Mouse (Mus musculus): ENCODE data around the gene C9.

The C9 gene

GRCm38 (mm10) chr15:6445135-6445534 lies at the start of gene C9:
TSS of gene C9 (plus strand) at chr15:6445327.
- DNase-seq (ENCODE audit: low spot score in 2 of 2) = no peak

GRCm38 (mm10) chr15:6398211-6398610 lies 46.9 kb upstream of the C9 start:
- no peak for DNase-seq (ENCODE audit: low spot score in 2 of 2)

GRCm38 (mm10) chr15:6398881-6399280 lies 46.2 kb upstream of the C9 start:
- DNase-seq (ENCODE audit: low spot score in 2 of 2) = no peak

GRCm38 (mm10) chr15:6400115-6400514 lies 45.0 kb upstream of the C9 start:
- no peak for DNase-seq (ENCODE audit: low spot score in 2 of 2)

- no peak for DNase-seq (ENCODE audit: low spot score in 2 of 2)
Observed at GRCm38 (mm10) chr15:6402433-6402832, 42.7 kb upstream of the C9 start.

GRCm38 (mm10) chr15:6404172-6404571 lies 41.0 kb upstream of the C9 start:
- DNase-seq (ENCODE audit: low spot score in 2 of 2) = no peak

- no peak for DNase-seq (ENCODE audit: low spot score in 2 of 2)
Observed at GRCm38 (mm10) chr15:6406771-6407170, 38.4 kb upstream of the C9 start.

GRCm38 (mm10) chr15:6409031-6409430 lies 36.1 kb upstream of the C9 start:
- no peak for DNase-seq (ENCODE audit: low spot score in 2 of 2)

- no peak for DNase-seq (ENCODE audit: low spot score in 2 of 2)
Observed at GRCm38 (mm10) chr15:6410161-6410560, 35.0 kb upstream of the C9 start.

GRCm38 (mm10) chr15:6411334-6411733 lies 33.8 kb upstream of the C9 start:
- DNase-seq (ENCODE audit: low spot score in 2 of 2) = no peak

- no peak for DNase-seq (ENCODE audit: low spot score in 2 of 2)
Observed at GRCm38 (mm10) chr15:6415317-6415716, 29.8 kb upstream of the C9 start.

GRCm38 (mm10) chr15:6431777-6432176 lies 13.3 kb upstream of the C9 start:
- peak; percentile 26 to 30 for DNase-seq (ENCODE audit: low spot score in 2 of 2)

GRCm38 (mm10) chr15:6432411-6432810 lies 12.7 kb upstream of the C9 start:
- DNase-seq (ENCODE audit: low spot score in 2 of 2) = peak; percentile 66 to 75

- no peak for DNase-seq (ENCODE audit: low spot score in 2 of 2)
Observed at GRCm38 (mm10) chr15:6435281-6435680, 9.8 kb upstream of the C9 start.

- DNase-seq (ENCODE audit: low spot score in 2 of 2) = peak in 1 of 2 experiments; percentile 27
Observed at GRCm38 (mm10) chr15:6435773-6436172, 9.4 kb upstream of the C9 start.

- DNase-seq (ENCODE audit: low spot score in 2 of 2) = no peak
Observed at GRCm38 (mm10) chr15:6438685-6439084, 6.4 kb upstream of the C9 start.

GRCm38 (mm10) chr15:6444452-6444851 lies 675 bp upstream of the C9 start:
- DNase-seq (ENCODE audit: low spot score in 2 of 2) = no peak

- DNase-seq (ENCODE audit: low spot score in 2 of 2) = no peak
Observed at GRCm38 (mm10) chr15:6446181-6446580, 1.1 kb downstream of the C9 start.

GRCm38 (mm10) chr15:6448892-6449291 lies 3.8 kb downstream of the C9 start:
- DNase-seq (ENCODE audit: low spot score in 2 of 2) = no peak

- no peak for DNase-seq (ENCODE audit: low spot score in 2 of 2)
Observed at GRCm38 (mm10) chr15:6454461-6454860, 9.3 kb downstream of the C9 start.

- no peak for DNase-seq (ENCODE audit: low spot score in 2 of 2)
Observed at GRCm38 (mm10) chr15:6461381-6461780, 16.3 kb downstream of the C9 start.

GRCm38 (mm10) chr15:6463361-6463923 lies 18.3 kb downstream of the C9 start:
- DNase-seq (ENCODE audit: low spot score in 2 of 2) = no peak

- no peak for DNase-seq (ENCODE audit: low spot score in 2 of 2)
Observed at GRCm38 (mm10) chr15:6466995-6467394, 21.9 kb downstream of the C9 start.

- DNase-seq (ENCODE audit: low spot score in 2 of 2) = no peak
Observed at GRCm38 (mm10) chr15:6468845-6469244, 23.7 kb downstream of the C9 start.
